Comparison of ENCODE assay signal across 13 mouse cellular contexts in the genomic region with DNA sequence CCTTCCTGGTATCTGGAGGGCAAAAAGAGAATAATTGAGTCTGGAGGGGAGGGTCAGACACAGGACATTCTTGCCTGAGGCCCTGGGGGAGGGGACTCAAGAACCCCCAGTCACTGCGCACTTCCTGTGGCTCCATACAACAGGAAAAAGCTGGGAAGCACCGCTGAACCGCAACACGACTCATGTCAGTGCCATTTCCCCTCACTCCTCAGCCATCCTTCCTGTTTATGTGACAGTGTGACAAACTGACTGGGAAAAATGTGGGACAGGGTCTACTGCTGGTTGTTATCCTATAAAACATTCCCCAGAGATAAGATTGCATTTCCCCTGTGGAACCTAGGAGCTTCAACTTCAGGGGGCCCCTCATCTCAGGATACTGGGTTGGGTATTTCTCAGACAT. TPM values are rescaled to one million over a fixed set of nuclear protein-coding genes. Genes with fewer than 3 reads are reported as not detected.
DNase-seq lines count a peak whose midpoint lies in the region; ATAC-seq and TF ChIP-seq lines count a peak whose summit lies in the region.
"Had no signal": no experiment of that assay in that cellular context is flagged by ENCODE, and none has a peak within 500 bp of the region (broad histone marks: within the 10 kb centered on the region; RNA-seq: fewer than 3 reads in every experiment).

No protein-coding gene starts in this region.

- DNase-seq in gastrocnemius, adult 2 months: no peak
- DNase-seq in gastrocnemius, adult 18-20 months (ENCODE audit: low spot score): no peak
- DNase-seq in liver, adult 2 months (ENCODE audit: extremely low read depth, low read depth, low spot score): peak; percentile 13
- DNase-seq in lung, postnatal 25 days (ENCODE audit: low spot score): peak; percentile 68
- DNase-seq in urinary bladder, postnatal 36 days (ENCODE audit: low spot score in 2 of 2): no peak
- DNase-seq: cerebellum, postnatal 25 days; retina, postnatal 1 day had no signal

- H3K4me2 ChIP-seq in heart, embryonic 15.5 days: no peak overlapping the region
- no peak overlapping the region for H3K4me2 ChIP-seq in hindbrain, embryonic 13.5 days
- H3K4me2 ChIP-seq in midbrain, embryonic 16.5 days (ENCODE audit: low read length): no peak overlapping the region

- H3K9ac ChIP-seq in heart, embryonic 15.5 days: no peak overlapping the region
- H3K9ac ChIP-seq in liver, adult 2 months (ENCODE audit: low read depth, low read length): no peak overlapping the region
- H3K9ac ChIP-seq in hindbrain, embryonic 13.5 days: no peak overlapping the region
- no peak overlapping the region for H3K9ac ChIP-seq in midbrain, embryonic 16.5 days (ENCODE audit: low read depth, low read length)

- no peak for TF ChIP-seq CTCF in gastrocnemius, adult 2 months (IDR thresholded peaks at IDR 0.05)
- TF ChIP-seq CTCF in liver, adult 2 months (IDR thresholded peaks at IDR 0.05; ENCODE audit: low read depth, low read length): no peak

- no peak for TF ChIP-seq POLR2A in liver, adult 2 months (IDR thresholded peaks at IDR 0.05; ENCODE audit: extremely low read depth, insufficient read depth, low read length)

- no peak for ATAC-seq in heart, embryonic 15.5 days (replicated peaks; ENCODE audit: insufficient number of reproducible peaks, insufficient read depth, low FRiP score, low read depth)
- no peak for ATAC-seq in hindbrain, embryonic 13.5 days (ENCODE audit: low FRiP score)
- no peak for ATAC-seq in midbrain, embryonic 16.5 days
- ATAC-seq: hindbrain, embryonic 16.5 days; Patski had no signal

- 0 out of 2 replicates have a peak, but pooled peaks cover 2% of the 10 kb centered on the region for H3K4me1 ChIP-seq in heart, embryonic 15.5 days (replicated peaks)
- H3K4me1 ChIP-seq in liver, adult 2 months (ENCODE audit: control insufficient read depth, insufficient read depth, low read length): peaks cover 11% of the 10 kb centered on the region
- no peaks in the 10 kb centered on the region for H3K4me1 ChIP-seq in hindbrain, embryonic 13.5 days (replicated peaks)
- H3K4me1 ChIP-seq in midbrain, embryonic 16.5 days (ENCODE audit: control insufficient read depth, insufficient read depth, low read length): no peaks in the 10 kb centered on the region

- H3K4me3 ChIP-seq in gastrocnemius, adult 2 months: no peak overlapping the region
- no peak overlapping the region for H3K4me3 ChIP-seq in heart, embryonic 15.5 days
- no peak overlapping the region for H3K4me3 ChIP-seq in liver, adult 2 months (ENCODE audit: insufficient read depth, low read depth, low read length)
- H3K4me3 ChIP-seq in hindbrain, embryonic 13.5 days: no peak overlapping the region
- no peak overlapping the region for H3K4me3 ChIP-seq in midbrain, embryonic 16.5 days (ENCODE audit: low read depth, low read length)
- H3K4me3 ChIP-seq: myocyte had no signal

- no peaks in the 10 kb centered on the region for H3K36me3 ChIP-seq in heart, embryonic 15.5 days
- no peaks in the 10 kb centered on the region for H3K36me3 ChIP-seq in liver, adult 2 months (ENCODE audit: control insufficient read depth, insufficient read depth, low read length)
- H3K36me3 ChIP-seq in hindbrain, embryonic 13.5 days: no peaks in the 10 kb centered on the region
- no peaks in the 10 kb centered on the region for H3K36me3 ChIP-seq in midbrain, embryonic 16.5 days (ENCODE audit: control insufficient read depth, insufficient read depth, low read length)

- no peaks in the 10 kb centered on the region for H3K79me2 ChIP-seq in liver, adult 2 months (ENCODE audit: control insufficient read depth, insufficient read depth, low read length)

- H3K27me3 ChIP-seq in heart, embryonic 15.5 days: no peaks in the 10 kb centered on the region
- no peaks in the 10 kb centered on the region for H3K27me3 ChIP-seq in liver, adult 2 months (ENCODE audit: control insufficient read depth, insufficient read depth, low read length)
- no peaks in the 10 kb centered on the region for H3K27me3 ChIP-seq in hindbrain, embryonic 13.5 days
- H3K27me3 ChIP-seq in midbrain, embryonic 16.5 days (ENCODE audit: control insufficient read depth, insufficient read depth, low read depth, low read length): no peaks in the 10 kb centered on the region
- H3K27me3 ChIP-seq: Patski had no signal

- intact Hi-C loops in gastrocnemius, adult 2 months (cut with DNase I): no loop called here

- 60% methylated on average over 4 of the region's 4 CpGs for WGBS in heart, embryonic 15.5 days
- WGBS in liver, adult 2 months: 81% methylated on average over 4 of the region's 4 CpGs
- WGBS in hindbrain, embryonic 13.5 days: 87% methylated on average over 4 of the region's 4 CpGs
- WGBS in midbrain, embryonic 16.5 days: 97% methylated on average over 4 of the region's 4 CpGs

- no peaks in the 10 kb centered on the region for H3K9me3 ChIP-seq in heart, embryonic 15.5 days (replicated peaks)
- H3K9me3 ChIP-seq in hindbrain, embryonic 13.5 days: no peaks in the 10 kb centered on the region
- H3K9me3 ChIP-seq in midbrain, embryonic 16.5 days (replicated peaks; ENCODE audit: control insufficient read depth, low read length, poor library complexity, severe bottlenecking): no peaks in the 10 kb centered on the region

- 0 out of 2 replicates have a peak overlapping the region, but pooled peaks have one; percentile 8 for H3K27ac ChIP-seq in gastrocnemius, adult 2 months
- H3K27ac ChIP-seq in heart, embryonic 15.5 days: peak overlapping the region; percentile 31; the same call in 1 of the 2 replicates
- H3K27ac ChIP-seq in liver, adult 2 months (replicated peaks; ENCODE audit: insufficient read depth, low read depth, low read length): peak overlapping the region; percentile 37
- H3K27ac ChIP-seq in hindbrain, embryonic 13.5 days: no peak overlapping the region
- H3K27ac ChIP-seq in midbrain, embryonic 16.5 days (ENCODE audit: low read length): no peak overlapping the region

RNA-seq across cellular contexts. Expression of a gene that starts 13.9 kb away (rescaled TPM):
- total RNA-seq in gastrocnemius, adult 2 months (2021): 1 to 10 TPM; 5.7 to 9.6 TPM
- 1 to 10 TPM; 3.9 to 6.5 TPM for total RNA-seq in gastrocnemius, adult 18-20 months (2021)
- 11.9 and 13.2 TPM in 2 replicates for polyA plus RNA-seq in heart, embryonic 15.5 days (2015; fragmentation: Nextera tagmentation; extraction: Ambion mirVana)
- total RNA-seq in liver, adult 2 months (2014; rRNA removed): 6.4 and 16.8 TPM in 2 replicates
- 4.5 and 7.8 TPM in 2 replicates for polyA plus RNA-seq in liver, adult 2 months (2012; rRNA removed)
- polyA plus RNA-seq in hindbrain, embryonic 13.5 days (2015; fragmentation: Nextera tagmentation; extraction: Ambion mirVana): 6.8 and 6.9 TPM in 2 replicates
- polyA plus RNA-seq in midbrain, embryonic 16.5 days (2015; fragmentation: Nextera tagmentation; extraction: Ambion mirVana): 4.0 and 5.0 TPM in 2 replicates
- polyA plus RNA-seq: myocyte, Patski had no signal

RNA-seq across cellular contexts. Expression of a gene that starts 32.7 kb away (rescaled TPM):
- 10 to 100 TPM; 20.1 to 21.4 TPM for total RNA-seq in gastrocnemius, adult 2 months (2021)
- total RNA-seq in gastrocnemius, adult 18-20 months (2021): 10 to 100 TPM; 19.3 to 23.7 TPM
- polyA plus RNA-seq in heart, embryonic 15.5 days (2015; fragmentation: Nextera tagmentation; extraction: Ambion mirVana): 30.0 and 31.0 TPM in 2 replicates
- 63.4 and 64.1 TPM in 2 replicates for total RNA-seq in liver, adult 2 months (2014; rRNA removed)
- 20.6 and 24.1 TPM in 2 replicates for polyA plus RNA-seq in liver, adult 2 months (2012; rRNA removed)
- 29.7 and 31.2 TPM in 2 replicates for polyA plus RNA-seq in hindbrain, embryonic 13.5 days (2015; fragmentation: Nextera tagmentation; extraction: Ambion mirVana)
- 35.1 and 39.7 TPM in 2 replicates for polyA plus RNA-seq in midbrain, embryonic 16.5 days (2015; fragmentation: Nextera tagmentation; extraction: Ambion mirVana)

Comparison
In these comparisons a context has a peak if more than half of its experiments do, and no peak if none do; other contexts are left out.
1. DNase-seq: peak in liver, adult 2 months (single experiment) and lung, postnatal 25 days (single experiment); none in gastrocnemius, adult 2 months (single experiment), gastrocnemius, adult 18-20 months (single experiment) and urinary bladder, postnatal 36 days (0 of 2).
2. H3K27ac ChIP-seq: peak in gastrocnemius, adult 2 months (single experiment), heart, embryonic 15.5 days (single experiment) and liver, adult 2 months (single experiment); none in hindbrain, embryonic 13.5 days (single experiment) and midbrain, embryonic 16.5 days (single experiment).